Mouse (Mus musculus) macrophage (primary cell): Measurements from ENCODE around the gene Mboat7. TPM values are rescaled to one million over a fixed set of nuclear protein-coding genes. Genes with fewer than 3 reads are reported as not detected.
"Not testable (repeated sequence)": the region's sequence is repeated elsewhere in the genome, so short reads cannot be mapped to it uniquely, and the experiment has no call there.

Experiments used
- H3K27ac ChIP-seq: fragments of 350-480 bp; formaldehyde crosslinking; 2 replicates; pipeline ENCODE4 v1.9.0; 2021
- H3K36me3 ChIP-seq: fragments of 350-480 bp; formaldehyde crosslinking; 2 replicates; pipeline ENCODE4 v1.9.0; 2021; ENCODE audit errors: inconsistent target
- H3K4me3 ChIP-seq: fragments of 350-480 bp; formaldehyde crosslinking; 2 replicates; pipeline ENCODE4 v1.9.0; 2021; ENCODE audit errors: inconsistent target
- H3K79me2 ChIP-seq: fragments of 350-480 bp; formaldehyde crosslinking; 2 replicates; pipeline ENCODE4 v1.9.0; 2021; ENCODE audit errors: inconsistent target
- WGBS: methylation state at CpG from one replicate; pipeline ENCODE4 v1.1.7; 2026; ENCODE audit warnings: inconsistent platforms; ENCODE audit not compliant: missing documents; 5-methylcytosine and 5-hydroxymethylcytosine counted together
- polyA plus RNA-seq: library from polyadenylated mRNA; stranded (reverse); fragments of 250-400 nt; gene quantifications from 3 replicates; pipeline ENCODE4 v1.2.4, GENCODE M21; 2018; ENCODE audit warnings: inconsistent platforms
- total RNA-seq, 78 experiments: library from RNA; depleted of rRNA; stranded (reverse); fragments of 250-400 nt; gene quantifications; 1 replicate in 9 of 78; 2 replicates in 24 of 78; 3 replicates in 43 of 78; 4 replicates in 2 of 78; pipeline ENCODE4 v1.2.4; 2018; ENCODE audit warnings: inconsistent platforms in 56 of 78

Gene Mboat7
- 10 to 100 TPM; 10.6 to 49.7 (median 21.6) TPM for total RNA-seq (2018; cell fraction: chromatin; rRNA removed)
- total RNA-seq (2018; cell fraction: cytosol; rRNA removed), result 10 to 100 TPM; 19.8 to 52.3 (median 32.5) TPM
- 10 to 100 TPM; 25.0 to 66.8 (median 38.6) TPM for total RNA-seq (2018; cell fraction: nucleus; rRNA removed)
- 31.1 to 42.2 TPM (median 40.9 TPM) in 3 replicates for polyA plus RNA-seq

DNA sequence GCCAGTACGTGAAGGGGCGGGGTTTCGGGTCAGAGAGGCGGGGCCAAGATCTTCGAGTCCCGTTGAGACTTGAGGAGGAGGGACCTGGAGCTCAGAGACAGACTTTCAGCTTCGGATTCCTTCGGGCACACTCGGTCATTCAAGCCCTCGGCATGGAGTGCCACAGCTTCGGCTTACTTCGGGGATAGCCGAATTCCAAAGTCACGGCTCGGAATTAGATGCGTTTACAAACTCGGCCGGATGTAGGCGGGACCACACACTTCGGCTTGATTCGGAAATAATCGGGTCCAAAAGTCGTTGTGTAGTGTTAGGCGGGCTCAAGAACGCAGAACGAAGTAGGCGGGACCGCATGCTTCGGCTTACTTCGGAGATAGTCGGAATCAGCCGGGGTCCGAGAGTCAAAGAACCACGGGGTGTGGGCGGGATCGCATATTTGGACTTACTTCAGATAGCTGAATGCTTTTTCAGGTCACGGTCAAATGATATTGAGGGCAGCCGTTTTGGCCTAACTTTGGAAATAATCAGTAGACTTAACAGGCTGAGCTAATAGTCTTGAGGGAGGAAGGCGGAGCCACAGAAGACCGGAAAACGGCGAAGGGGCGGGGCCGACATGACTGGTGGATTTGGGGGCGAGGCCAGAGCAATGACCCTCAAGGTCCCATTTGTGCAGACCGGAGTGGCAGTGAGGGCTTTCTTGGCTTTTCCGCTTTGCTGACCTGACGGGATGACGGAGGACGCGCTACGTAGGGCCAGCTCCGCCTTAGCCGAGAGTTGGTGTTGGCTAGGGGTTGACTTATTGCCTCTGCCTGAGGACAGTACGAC, at the start of gene Mboat7:
Mboat7 (minus strand) TSS at position 537 of the 822 bp plus-strand sequence.
- H3K36me3 ChIP-seq, result peaks cover 16% of the 10 kb centered on the region

DNA sequence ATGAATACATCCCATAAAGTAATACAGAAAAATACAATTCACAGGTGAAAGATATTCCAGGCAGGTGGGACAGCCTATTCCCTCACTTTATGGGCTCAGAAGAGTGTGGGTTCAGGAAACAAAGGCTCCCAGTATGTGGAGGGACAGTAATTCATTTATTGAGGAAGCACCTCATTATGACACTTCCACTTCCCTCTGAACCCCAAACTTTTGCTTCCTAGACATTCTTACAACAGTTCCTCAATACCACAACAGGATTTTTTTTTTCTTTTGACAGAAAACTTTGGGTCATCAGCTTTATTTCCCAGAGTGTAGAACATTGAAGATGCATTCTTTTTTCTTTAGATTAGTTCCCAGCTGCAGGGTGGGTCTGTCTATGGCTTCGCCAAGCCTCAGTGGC, 39.4 kb upstream of the Mboat7 start:
- H3K79me2 ChIP-seq, H3K4me3 ChIP-seq, H3K36me3 ChIP-seq, H3K27ac ChIP-seq: not testable (repeated sequence)
- WGBS, result no CpG with 5 or more reads among the region's 1 CpGs

More for the DNA sequence above, at the start of gene Mboat7:
- under 1% methylated on average over 52 of the region's 55 CpGs for WGBS
- peaks cover 36% of the 10 kb centered on the region for H3K79me2 ChIP-seq
- H3K4me3 ChIP-seq, result peak within 1 kb of the TSS; percentile 61
- H3K27ac ChIP-seq, result peak within 1 kb of the TSS; percentile 91

DNA sequence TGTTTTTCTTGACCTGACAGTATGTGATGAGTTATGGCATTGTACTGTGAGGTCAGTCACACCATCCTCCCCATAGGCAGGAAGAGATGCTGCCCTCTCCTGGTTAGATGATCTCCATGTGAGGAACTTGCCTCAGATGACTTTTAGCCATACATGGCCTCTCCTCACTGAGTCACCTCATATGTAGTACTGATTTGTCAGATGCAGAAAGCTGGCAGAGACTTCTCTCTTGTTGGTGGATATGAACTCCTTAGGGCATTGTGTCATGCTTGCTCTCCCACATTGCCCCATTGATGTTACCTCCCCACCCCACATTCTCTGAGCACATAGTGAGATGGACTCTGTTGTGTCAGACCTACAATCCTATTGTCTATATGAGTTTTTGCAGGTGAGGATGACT, 32.1 kb upstream of the Mboat7 start:
- not testable (repeated sequence) for H3K79me2 ChIP-seq, H3K36me3 ChIP-seq, H3K27ac ChIP-seq, H3K4me3 ChIP-seq

DNA sequence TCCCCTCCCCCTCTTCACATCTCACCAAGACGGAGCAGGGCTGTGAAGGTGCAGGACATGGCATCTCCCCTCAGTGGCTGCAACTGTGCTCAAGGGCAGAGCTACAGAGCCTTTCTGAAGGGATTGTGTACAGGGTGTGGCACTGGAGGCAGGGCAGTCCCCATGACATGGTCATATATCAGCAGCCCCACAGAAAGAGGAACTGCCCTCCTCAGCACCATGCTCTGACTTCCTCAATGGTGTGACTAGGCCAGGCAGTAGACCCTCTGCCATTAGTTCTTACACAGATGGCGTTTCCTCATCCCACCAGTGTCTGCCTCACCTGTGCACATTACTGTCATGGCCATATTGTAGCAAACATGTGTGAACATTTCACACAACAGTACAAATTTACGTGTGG, 26.9 kb upstream of the Mboat7 start, which contains the start of gene Pirb:
Pirb (minus strand) TSS at position 124 of the 400 bp plus-strand sequence.
- Histone ChIP-seq H3K27ac (peak within 1 kb of the TSS; percentile 72), H3K79me2 (peaks cover 33% of the 10 kb centered on the region), H3K36me3 (peaks cover 11% of the 10 kb centered on the region; the same call in 1 of the 2 replicates), H3K4me3 (peak within 1 kb of the TSS; percentile 34)
- no CpG with 5 or more reads among the region's 3 CpGs for WGBS

DNA sequence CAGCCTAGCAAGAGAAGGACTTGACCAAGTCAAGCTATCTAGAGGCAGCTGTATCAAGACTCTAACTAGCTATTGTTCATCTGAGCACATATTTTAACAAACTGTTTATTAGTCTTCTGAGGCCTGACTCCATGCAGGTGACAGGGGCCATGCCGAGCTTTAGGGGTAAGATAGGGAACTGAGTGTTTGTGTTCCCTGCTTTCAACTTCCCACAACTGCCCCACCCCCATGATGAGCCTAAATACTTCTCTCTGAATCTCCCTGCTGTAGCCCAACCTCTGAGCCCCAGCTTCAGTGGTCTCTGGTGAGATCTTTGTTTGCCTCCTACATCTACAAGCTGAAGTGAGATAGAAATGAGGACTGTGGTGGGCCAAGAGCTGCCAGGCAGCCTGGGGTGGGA, 21.9 kb upstream of the Mboat7 start:
- Histone ChIP-seq H3K36me3 (peaks cover 41% of the 10 kb centered on the region; the same call in 1 of the 2 replicates), H3K79me2 (peaks cover 49% of the 10 kb centered on the region), H3K4me3 (no peak overlapping the region), H3K27ac (no peak overlapping the region)
- 20% methylated on average over 1 of the region's 1 CpGs for WGBS

DNA sequence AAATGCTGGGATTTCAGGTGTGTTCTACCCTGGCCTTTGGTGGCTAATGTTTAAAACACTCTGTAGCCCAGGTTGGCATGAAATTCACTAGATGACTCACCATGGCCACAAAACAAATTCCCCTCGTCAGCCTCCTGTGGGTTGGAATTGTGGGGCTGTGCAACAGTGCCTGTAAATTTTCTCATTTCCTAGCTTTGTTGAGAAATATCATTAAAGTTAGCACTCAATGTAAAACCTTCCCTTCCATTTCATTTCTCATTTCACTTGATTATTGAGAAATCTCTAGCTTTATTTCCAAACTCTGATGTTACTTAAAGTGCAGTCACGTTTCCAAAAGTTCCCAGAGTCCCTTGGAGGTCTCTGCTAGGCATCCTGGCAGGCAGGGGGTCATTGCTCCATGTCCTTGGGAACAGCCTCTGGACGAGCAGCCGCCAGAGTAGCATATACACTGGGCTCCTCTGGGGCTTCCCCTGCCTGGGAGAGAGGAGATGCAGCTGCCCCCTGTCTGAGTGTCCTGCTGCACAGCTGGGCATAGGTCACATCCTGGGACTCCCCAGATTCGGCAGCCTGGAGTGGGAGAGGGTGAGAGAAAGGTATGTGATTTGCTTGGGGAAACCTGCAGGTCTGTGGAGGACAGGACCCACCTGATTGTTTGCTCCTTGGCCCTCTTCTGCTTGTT, 19.1 kb upstream of the Mboat7 start:
- WGBS, result 40% methylated on average over 4 of the region's 5 CpGs

DNA sequence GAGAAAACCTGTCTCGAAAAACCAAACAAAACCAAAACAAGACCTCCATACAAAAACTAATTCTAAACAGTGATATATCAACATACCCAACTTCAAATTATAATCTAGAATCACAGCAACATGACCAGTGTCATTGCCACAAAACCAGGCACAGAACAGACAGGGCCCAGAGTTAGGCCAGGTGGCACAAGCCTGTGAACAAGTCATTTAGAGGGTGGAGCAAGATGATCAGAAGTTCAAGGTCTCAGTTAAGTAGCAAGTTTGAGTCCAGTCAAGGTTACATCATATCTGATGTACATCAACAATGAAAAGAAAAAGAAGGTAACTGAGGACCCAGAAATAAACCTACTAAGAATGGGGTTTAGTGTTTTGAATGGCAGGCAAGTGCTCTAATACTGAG, 15.7 kb upstream of the Mboat7 start:
- Histone ChIP-seq H3K36me3 (peaks cover 17% of the 10 kb centered on the region; the same call in 1 of the 2 replicates), H3K27ac (peak overlapping the region; percentile 75)
- 91% methylated on average over 1 of the region's 1 CpGs for WGBS

More for the DNA sequence above, 19.1 kb upstream of the Mboat7 start:
- Histone ChIP-seq H3K79me2 (peaks cover 30% of the 10 kb centered on the region; the same call in 1 of the 2 replicates), H3K4me3 (no peak overlapping the region), H3K27ac (no peak overlapping the region), H3K36me3 (peaks cover 41% of the 10 kb centered on the region; the same call in 1 of the 2 replicates)

DNA sequence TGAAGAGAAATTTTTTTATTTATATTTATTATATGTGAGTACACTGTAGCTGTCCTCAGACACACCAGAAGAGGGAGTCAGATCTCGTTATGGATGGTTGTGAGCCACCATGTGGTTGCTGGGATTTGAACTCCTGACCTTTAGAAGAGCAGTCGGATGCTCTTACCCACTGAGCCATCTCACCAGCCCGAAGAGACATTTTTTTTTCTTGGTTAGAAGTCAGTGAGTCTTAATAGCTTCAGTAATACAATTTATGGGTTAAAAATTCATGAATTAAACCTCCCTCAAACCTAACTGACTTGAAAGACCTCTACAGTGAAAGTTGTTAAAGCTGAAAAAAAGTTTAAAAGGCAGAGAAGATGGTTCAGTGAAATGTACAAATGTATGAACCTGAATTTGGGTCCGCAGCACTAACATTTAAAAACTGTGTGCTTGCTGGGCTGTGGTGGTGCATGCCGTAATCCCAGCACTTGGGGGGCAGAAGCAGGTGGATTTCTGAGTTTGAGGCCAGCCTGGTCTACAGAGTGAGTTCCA, 15.2 kb upstream of the Mboat7 start:
- Histone ChIP-seq H3K27ac (peak overlapping the region; percentile 75), H3K36me3 (peaks cover 12% of the 10 kb centered on the region; the same call in 1 of the 2 replicates), H3K79me2 (peaks cover 24% of the 10 kb centered on the region)
- 71% methylated on average over 5 of the region's 5 CpGs for WGBS
- not testable (repeated sequence) for H3K4me3 ChIP-seq

More for the DNA sequence above, 15.7 kb upstream of the Mboat7 start:
- H3K79me2 ChIP-seq, result peaks cover 26% of the 10 kb centered on the region
- no peak overlapping the region for H3K4me3 ChIP-seq

DNA sequence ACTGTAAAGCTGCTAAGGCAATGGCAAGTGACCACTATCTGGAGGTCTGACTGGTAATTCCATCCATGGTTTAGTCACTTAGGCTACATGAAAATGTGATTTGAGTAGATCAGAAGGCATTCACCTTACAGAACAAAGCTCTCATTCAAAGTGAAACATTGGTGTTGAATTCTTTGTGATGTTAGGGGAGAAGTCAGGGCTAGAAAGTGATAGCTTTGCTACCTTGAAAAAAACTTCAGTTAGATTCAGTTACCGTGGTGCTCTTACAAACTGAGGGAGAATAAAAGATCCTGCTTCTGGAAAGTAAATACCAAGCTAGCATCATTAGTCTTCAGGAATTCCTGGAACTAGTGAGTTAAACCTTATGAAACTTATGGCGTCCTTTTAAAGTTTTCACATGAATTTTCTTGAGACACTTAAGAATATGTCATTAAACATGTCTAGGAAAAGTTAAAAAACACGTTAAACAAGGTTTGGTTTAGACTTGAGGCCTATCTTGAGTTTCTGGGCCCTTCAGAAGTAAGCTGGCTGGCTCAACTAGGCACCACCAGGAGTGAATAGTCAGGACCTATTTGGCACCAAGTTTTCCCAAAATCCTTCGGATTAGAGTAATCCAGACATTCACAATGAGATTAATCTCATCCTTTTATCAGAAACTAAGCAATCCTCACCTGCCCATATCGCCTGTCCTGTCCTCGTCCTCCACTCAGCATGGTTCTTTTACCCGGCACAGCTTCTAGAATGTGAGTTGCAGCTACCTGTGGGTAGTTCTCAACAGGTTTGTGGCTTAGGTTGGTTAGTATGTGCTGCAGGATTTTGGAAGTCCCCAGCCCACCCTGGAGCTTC, 14.5 kb upstream of the Mboat7 start:
- WGBS, result 80% methylated on average over 7 of the region's 7 CpGs
- H3K4me3 ChIP-seq, result no peak overlapping the region
- H3K79me2 ChIP-seq, result peaks cover 24% of the 10 kb centered on the region
- peak overlapping the region; percentile 75 for H3K27ac ChIP-seq
- H3K36me3 ChIP-seq, result peaks cover 8% of the 10 kb centered on the region; the same call in 1 of the 2 replicates

DNA sequence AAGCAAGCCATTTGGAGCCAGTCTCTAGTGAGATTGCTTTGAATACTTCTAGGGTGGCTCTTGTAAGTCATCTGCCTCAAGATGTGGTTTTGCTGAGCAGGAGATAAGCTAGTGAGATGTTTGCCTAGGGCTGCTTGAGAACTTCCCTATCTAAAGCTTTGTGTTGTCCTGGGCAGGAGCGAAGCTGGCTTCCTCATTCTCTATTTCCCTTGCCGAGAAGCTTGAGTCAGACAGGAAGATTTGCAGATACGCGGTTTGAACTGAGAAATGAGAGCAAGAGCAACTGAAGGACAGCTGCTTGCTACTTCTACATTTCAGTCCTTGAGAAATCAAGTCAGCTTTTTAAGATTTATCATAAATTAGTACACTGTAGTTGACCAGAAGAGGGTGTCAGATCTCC, 13.7 kb upstream of the Mboat7 start:
- Histone ChIP-seq H3K4me3 (no peak overlapping the region), H3K36me3 (no peaks in the 10 kb centered on the region; the same call in 1 of the 2 replicates), H3K79me2 (peaks cover 24% of the 10 kb centered on the region), H3K27ac (peak overlapping the region; percentile 90)
- 0% methylated on average over 4 of the region's 4 CpGs for WGBS

DNA sequence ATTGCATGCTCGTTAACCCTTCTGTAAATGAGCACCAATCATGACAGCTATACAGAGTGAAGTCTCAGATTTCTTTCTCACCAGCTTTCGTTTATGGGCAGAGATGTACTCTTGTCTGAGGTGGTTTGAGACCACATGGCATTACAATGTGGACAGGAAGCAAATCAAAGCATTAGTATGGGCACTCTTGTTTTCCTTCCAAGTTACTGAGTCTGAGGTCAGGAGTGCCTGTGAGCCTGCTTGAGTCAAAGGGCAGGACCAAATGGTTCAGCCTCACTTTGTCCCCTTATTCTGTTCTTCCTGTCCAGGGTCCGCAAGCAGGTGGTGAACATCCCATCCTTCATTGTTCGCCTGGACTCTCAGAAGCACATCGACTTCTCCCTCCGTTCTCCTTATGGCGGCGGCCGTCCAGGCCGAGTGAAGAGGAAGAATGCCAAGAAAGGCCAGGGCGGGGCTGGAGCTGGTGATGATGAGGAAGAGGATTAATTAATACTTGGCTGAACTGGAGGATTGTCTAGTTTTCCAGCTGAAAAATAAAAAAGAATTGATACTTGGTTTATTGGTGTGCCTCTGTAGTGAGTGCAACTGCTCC, 13.1 kb upstream of the Mboat7 start:
- WGBS, result 28% methylated on average over 10 of the region's 11 CpGs
- H3K27ac ChIP-seq, result peak overlapping the region; percentile 90
- no peaks in the 10 kb centered on the region for H3K36me3 ChIP-seq
- peak overlapping the region; percentile 87; the same call in 1 of the 2 replicates for H3K4me3 ChIP-seq
- peaks cover 24% of the 10 kb centered on the region for H3K79me2 ChIP-seq

DNA sequence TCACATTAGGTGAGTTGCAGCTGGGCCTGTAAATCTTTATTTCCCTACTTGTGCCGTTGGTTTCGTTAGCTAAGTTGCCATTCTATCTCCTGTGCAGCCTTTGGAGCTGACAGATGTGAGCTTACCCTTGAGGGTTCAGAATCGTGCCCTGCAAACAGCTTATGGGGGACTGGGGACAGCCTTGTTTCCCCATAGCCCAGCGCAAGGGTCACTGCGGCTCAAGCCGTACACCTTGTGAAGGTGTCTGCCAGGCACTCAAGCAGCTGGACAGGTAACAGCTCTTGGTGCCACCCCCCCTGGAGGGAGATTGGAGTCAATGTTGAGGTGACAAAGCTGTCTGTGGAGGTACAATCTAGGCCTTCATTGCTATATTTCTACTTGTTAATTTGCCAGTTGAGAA, 12.6 kb upstream of the Mboat7 start:
- 26% methylated on average over 6 of the region's 6 CpGs for WGBS
- H3K36me3 ChIP-seq, result no peaks in the 10 kb centered on the region
- peak overlapping the region; percentile 87 for H3K4me3 ChIP-seq
- H3K27ac ChIP-seq, result peak overlapping the region; percentile 90
- peaks cover 24% of the 10 kb centered on the region for H3K79me2 ChIP-seq

DNA sequence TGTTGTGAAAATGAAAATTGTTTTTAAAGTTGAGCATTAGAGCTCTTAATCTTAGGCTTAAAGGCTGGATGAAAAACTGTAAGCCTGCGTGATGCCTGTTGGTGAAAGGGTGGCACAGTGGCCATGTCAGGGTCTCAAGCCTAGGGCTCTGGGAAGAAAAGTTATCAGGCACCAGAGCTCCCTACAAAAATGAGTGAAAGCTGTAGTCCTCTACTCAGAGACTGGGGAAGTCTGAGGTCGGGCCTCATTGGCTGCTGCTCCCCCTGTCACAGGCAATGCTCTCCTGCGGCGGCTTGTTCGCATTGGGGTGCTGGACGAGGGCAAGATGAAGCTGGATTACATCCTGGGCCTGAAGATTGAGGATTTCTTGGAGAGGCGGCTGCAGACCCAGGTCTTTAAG, 12.1 kb upstream of the Mboat7 start:
- Histone ChIP-seq H3K4me3 (peak overlapping the region; percentile 87), H3K27ac (peak overlapping the region; percentile 90), H3K79me2 (peaks cover 24% of the 10 kb centered on the region)
- not testable (repeated sequence) for H3K36me3 ChIP-seq
- WGBS, result 8% methylated on average over 2 of the region's 7 CpGs
